Mouse (Mus musculus) liver, embryonic 14.5 days (tissue): ENCODE measurements around the gene Gpr160.

Source experiments
- CTCF ChIP-seq: IDR thresholded peaks from 2 replicates; pipeline ENCODE4 v1.5.1; 2016; ENCODE audit warnings: antibody characterized with exemption, low read depth, control low read depth
- EP300 ChIP-seq: IDR thresholded peaks from 2 replicates; pipeline ENCODE4 v1.6.1; 2016; ENCODE audit warnings: antibody characterized with exemption, low read depth

- TF ChIP-seq CTCF (no peak), EP300 (no peak)
Measured at GRCm38 (mm10) chr3:30917160-30917559, 61.4 kb downstream of the Gpr160 start.
